Mouse (Mus musculus): ENCODE results near the gene Ncor2.

DNA sequence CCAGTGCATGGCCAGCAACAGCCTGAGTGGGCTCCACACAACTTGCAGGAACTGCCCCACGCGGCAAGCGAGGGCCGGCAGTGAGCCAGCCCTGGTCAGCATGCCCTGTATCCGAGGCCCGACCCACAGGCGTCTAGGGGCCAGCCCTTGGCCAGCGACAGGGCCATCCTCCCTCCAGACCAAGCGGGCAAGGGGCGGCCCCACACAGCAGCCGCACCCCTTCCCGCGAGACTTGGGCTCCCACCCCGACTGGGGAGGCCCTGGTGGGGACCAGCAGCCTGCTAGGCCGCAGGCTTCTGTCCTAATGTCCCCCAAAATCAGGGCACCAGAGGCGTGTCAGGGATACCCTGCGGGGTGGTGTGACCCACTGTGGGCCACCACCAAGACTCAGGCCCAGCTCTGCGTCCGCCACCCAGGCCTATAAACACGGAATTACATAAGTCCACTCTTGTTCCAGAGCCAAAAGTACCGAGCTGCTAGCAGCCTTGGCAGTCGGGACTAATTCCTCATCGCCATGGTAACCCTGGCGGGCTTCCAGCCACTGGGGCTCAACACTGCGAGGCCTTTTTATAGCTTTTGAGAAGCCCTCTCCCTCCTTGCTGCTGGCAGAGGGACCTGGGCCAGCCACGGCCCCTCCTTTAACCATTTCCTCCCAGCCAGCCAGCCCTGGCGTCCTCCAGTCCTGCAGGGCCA is 38.0 kb downstream of the Ncor2 start:
- no peak for TF ChIP-seq CTCF (conservative IDR thresholded peaks at IDR 0.05; ENCODE audit: low read length)
- TF ChIP-seq NANOG (IDR thresholded peaks at IDR 0.05; ENCODE audit: borderline replicate concordance, low read length): no peak
- no peak for TF ChIP-seq POU5F1 (IDR thresholded peaks at IDR 0.05; ENCODE audit: borderline replicate concordance, low read length)
